Mouse (Mus musculus) urinary bladder, postnatal 0 days (tissue): ENCODE results near the gene Tmem168. TPM values are rescaled to one million over a fixed set of nuclear protein-coding genes. Genes with fewer than 3 reads are reported as not detected.

Experiments
- polyA plus RNA-seq: library from polyadenylated mRNA; unstranded; fragments of >200 nt; fragmentation: Nextera tagmentation; extraction: Ambion mirVana; gene quantifications from 2 replicates; pipeline ENCODE4 v1.2.1, GENCODE M21; 2015

Gene Tmem168
- polyA plus RNA-seq, result 24.0 and 26.9 TPM in 2 replicates

GRCm38 (mm10) chr6:13607621-13608493, at the start of gene Tmem168:
TSS of gene Tmem168 (minus strand) at chr6:13608100.

Other genes starting within 250 kb of the Tmem168 start
- 9.2 and 10.6 TPM in 2 replicates for gene Bmt2, start 69.9 kb upstream of the Tmem168 start, polyA plus RNA-seq
- gene Gpr85, start 231.8 kb upstream of the Tmem168 start, polyA plus RNA-seq, result 0.70 and 1.3 TPM in 2 replicates